ENCODE assay signal across 8 mouse cellular contexts in genomic region chr6:88724313-88725195, GRCm38 (mm10). TPM values are rescaled to one million over a fixed set of nuclear protein-coding genes. Genes with fewer than 3 reads are reported as not detected.
A peak's percentile ranks its signal among the peaks of the same experiment; 100 is the strongest.
DNase-seq lines count a peak whose midpoint lies in the region; ATAC-seq and TF ChIP-seq lines count a peak whose summit lies in the region.

Mgll (plus strand) TSS chr6:88724412.

- no peak within 1 kb of the TSS for H3K27ac ChIP-seq in heart, embryonic 11.5 days (ENCODE audit: low read depth, low read length)
- H3K27ac ChIP-seq in kidney, embryonic 15.5 days: peak within 1 kb of the TSS; percentile 71
- H3K27ac ChIP-seq in limb, embryonic 14.5 days (replicated peaks; ENCODE audit: low read depth, low read length): no peak within 1 kb of the TSS; the same call in 1 of the 2 replicates
- peak within 1 kb of the TSS; percentile 52; the same call in 1 of the 2 replicates for H3K27ac ChIP-seq in midbrain, embryonic 14.5 days (replicated peaks; ENCODE audit: low read depth, low read length)

- peak within 1 kb of the TSS; percentile 74 for H3K4me3 ChIP-seq in heart, embryonic 11.5 days (ENCODE audit: low read depth, low read length)
- peak within 1 kb of the TSS; percentile 72 for H3K4me3 ChIP-seq in kidney, embryonic 15.5 days (replicated peaks)
- H3K4me3 ChIP-seq in limb, embryonic 14.5 days (replicated peaks; ENCODE audit: low read length): peak within 1 kb of the TSS; percentile 69
- peak within 1 kb of the TSS; percentile 62 for H3K4me3 ChIP-seq in midbrain, embryonic 14.5 days (replicated peaks; ENCODE audit: low read depth, low read length)

- H3K4me2 ChIP-seq in heart, embryonic 11.5 days: peak within 1 kb of the TSS; percentile 98
- H3K4me2 ChIP-seq in kidney, embryonic 15.5 days: peak within 1 kb of the TSS; percentile 99
- peak within 1 kb of the TSS; percentile 97 for H3K4me2 ChIP-seq in limb, embryonic 14.5 days (replicated peaks; ENCODE audit: low read depth, low read length, severe bottlenecking)
- peak within 1 kb of the TSS; percentile 97 for H3K4me2 ChIP-seq in midbrain, embryonic 14.5 days (ENCODE audit: low read length)

- TF ChIP-seq POLR2A in limb, embryonic 14.5 days (IDR thresholded peaks at IDR 0.05; ENCODE audit: borderline replicate concordance, extremely low read depth, insufficient read depth, insufficient read length): no peak

- WGBS in heart, embryonic 11.5 days (ENCODE audit: insufficient replicate concordance): under 1% methylated on average over 104 of the region's 105 CpGs
- under 1% methylated on average over 104 of the region's 105 CpGs for WGBS in kidney, embryonic 15.5 days
- under 1% methylated on average over 75 of the region's 105 CpGs for WGBS in limb, embryonic 14.5 days
- WGBS in midbrain, embryonic 14.5 days: under 1% methylated on average over 100 of the region's 105 CpGs

- no peaks in the 10 kb centered on the region for H3K36me3 ChIP-seq in heart, embryonic 11.5 days (ENCODE audit: control insufficient read depth, insufficient read depth, low read length)
- H3K36me3 ChIP-seq in kidney, embryonic 15.5 days: no peaks in the 10 kb centered on the region
- H3K36me3 ChIP-seq in limb, embryonic 14.5 days (ENCODE audit: control insufficient read depth, insufficient read depth, low read length): no peaks in the 10 kb centered on the region
- no peaks in the 10 kb centered on the region for H3K36me3 ChIP-seq in midbrain, embryonic 14.5 days (ENCODE audit: control insufficient read depth, insufficient read depth, low read length)
- no peaks in the 10 kb centered on the region for H3K36me3 ChIP-seq in splenic B cell, adult 2 months (ENCODE audit: control insufficient read depth, insufficient read depth, low read length, poor library complexity, severe bottlenecking)

- ATAC-seq in erythroid progenitor cell, adult 5-6 weeks (replicated peaks; ENCODE audit: low FRiP score, poor library complexity, severe bottlenecking): peak; percentile 74
- peak; percentile 70; the same call in 1 of the 2 replicates for ATAC-seq in heart, embryonic 11.5 days (replicated peaks; ENCODE audit: insufficient number of reproducible peaks, low FRiP score, low TSS enrichment)
- peak; percentile 84 for ATAC-seq in kidney, embryonic 15.5 days (replicated peaks; ENCODE audit: low FRiP score)
- ATAC-seq in limb, embryonic 14.5 days (ENCODE audit: low FRiP score, low read depth): peak; percentile 82
- ATAC-seq in midbrain, embryonic 14.5 days (ENCODE audit: low FRiP score, low TSS enrichment): peak; percentile 85

- peaks cover 10% of the 10 kb centered on the region; the same call in 1 of the 2 replicates for H3K27me3 ChIP-seq in heart, embryonic 11.5 days (ENCODE audit: control insufficient read depth, insufficient read depth, low read length)
- peaks cover 14% of the 10 kb centered on the region for H3K27me3 ChIP-seq in kidney, embryonic 15.5 days
- peaks cover 4% of the 10 kb centered on the region for H3K27me3 ChIP-seq in limb, embryonic 14.5 days (ENCODE audit: control insufficient read depth, insufficient read depth, low read length)
- H3K27me3 ChIP-seq in midbrain, embryonic 14.5 days (ENCODE audit: control insufficient read depth, insufficient read depth, low read length): peaks cover 18% of the 10 kb centered on the region
- no peaks in the 10 kb centered on the region for H3K27me3 ChIP-seq in splenic B cell, adult 2 months (ENCODE audit: control insufficient read depth, insufficient read depth, low read length, poor library complexity, severe bottlenecking)

- peak; percentile 62 for DNase-seq in CD4-positive, CD25-positive, alpha-beta regulatory T cell, adult 2 months (ENCODE audit: low read depth, low spot score)
- peak; percentile 49 for DNase-seq in brain, embryonic 18.5 days (ENCODE audit: low read depth, low spot score)
- DNase-seq in limb, embryonic 14.5 days (ENCODE audit: low spot score): peak; percentile 52
- DNase-seq in midbrain, embryonic 14.5 days: peak; percentile 88
- peak; percentile 64 for DNase-seq in splenic B cell, adult 2 months (ENCODE audit: low read depth, low spot score)

- H3K9ac ChIP-seq in heart, embryonic 11.5 days (ENCODE audit: low read depth, low read length): peak within 1 kb of the TSS; percentile 70
- H3K9ac ChIP-seq in kidney, embryonic 15.5 days: peak within 1 kb of the TSS; percentile 68
- peak within 1 kb of the TSS; percentile 62 for H3K9ac ChIP-seq in limb, embryonic 14.5 days (ENCODE audit: low read depth, low read length, severe bottlenecking)
- H3K9ac ChIP-seq in midbrain, embryonic 14.5 days (replicated peaks; ENCODE audit: low read length): peak within 1 kb of the TSS; percentile 64

- no peaks in the 10 kb centered on the region; the same call in 1 of the 2 replicates for H3K4me1 ChIP-seq in heart, embryonic 11.5 days (ENCODE audit: control insufficient read depth, insufficient read depth, low read length)
- H3K4me1 ChIP-seq in kidney, embryonic 15.5 days: peaks cover 43% of the 10 kb centered on the region
- no peaks in the 10 kb centered on the region for H3K4me1 ChIP-seq in limb, embryonic 14.5 days (ENCODE audit: control insufficient read depth, insufficient read depth, low read length)
- H3K4me1 ChIP-seq in midbrain, embryonic 14.5 days (ENCODE audit: control insufficient read depth, insufficient read depth, low read length): peaks cover 5% of the 10 kb centered on the region

- no peaks in the 10 kb centered on the region for H3K9me3 ChIP-seq in heart, embryonic 11.5 days (replicated peaks; ENCODE audit: control insufficient read depth, low read length)
- no peaks in the 10 kb centered on the region for H3K9me3 ChIP-seq in kidney, embryonic 15.5 days (replicated peaks)
- H3K9me3 ChIP-seq in limb, embryonic 14.5 days (ENCODE audit: control insufficient read depth, low read length): no peaks in the 10 kb centered on the region
- no peaks in the 10 kb centered on the region for H3K9me3 ChIP-seq in midbrain, embryonic 14.5 days (ENCODE audit: control insufficient read depth, low read length)

RNA-seq across cellular contexts. Expression of gene Mgll, which starts in this region (rescaled TPM):
- total RNA-seq in erythroid progenitor cell, adult 5-6 weeks (2015; ENCODE audit: low replicate concordance): 114 and 119 TPM in 2 replicates
- total RNA-seq in erythroid progenitor cell, adult 5-6 weeks (2017; ENCODE audit: low replicate concordance): 92.5 and 112 TPM in 2 replicates
- polyA plus RNA-seq in heart, embryonic 11.5 days (2014; fragmentation: Nextera tagmentation; extraction: Ambion mirVana): 7.3 and 8.6 TPM in 2 replicates
- polyA plus RNA-seq in kidney, embryonic 15.5 days (2015; fragmentation: Nextera tagmentation; extraction: Ambion mirVana): 38.6 and 39.0 TPM in 2 replicates
- polyA plus RNA-seq in limb, embryonic 14.5 days (2012; rRNA removed): 7.5 and 9.0 TPM in 2 replicates
- polyA plus RNA-seq in limb, embryonic 14.5 days (2014; fragmentation: Nextera tagmentation; extraction: Ambion mirVana): 17.6 and 18.8 TPM in 2 replicates
- polyA plus RNA-seq in midbrain, embryonic 14.5 days (2014; fragmentation: Nextera tagmentation; extraction: Ambion mirVana): 21.5 and 24.7 TPM in 2 replicates

Comparison
In these comparisons a context has a peak if more than half of its experiments do, and no peak if none do; other contexts are left out.
1. H3K27ac ChIP-seq: peak in kidney, embryonic 15.5 days (single experiment) and midbrain, embryonic 14.5 days (single experiment); none in heart, embryonic 11.5 days (single experiment) and limb, embryonic 14.5 days (single experiment).
2. Peak in every context shown above with its lines, with median percentiles within 50 percentile points of each other: DNase-seq, ATAC-seq, H3K4me2 ChIP-seq, H3K4me3 ChIP-seq and H3K9ac ChIP-seq.